Mouse (Mus musculus): ENCODE results near the gene Cd52. TPM values are rescaled to one million over a fixed set of nuclear protein-coding genes. Genes with fewer than 3 reads are reported as not detected.

Cd52 gene
- total RNA-seq, 2 experiments from 2014 or later = 1.2 to 2.4 TPM

GRCm38 (mm10) chr4:134119644-134120043 is 24.8 kb upstream of the Cd52 start:
- DNase-seq (ENCODE audit: low spot score in 2 of 2) = no peak

GRCm38 (mm10) chr4:134119042-134119441 is 24.2 kb upstream of the Cd52 start:
- no peak for DNase-seq (ENCODE audit: low spot score in 2 of 2)

- no peak for DNase-seq (ENCODE audit: low spot score in 2 of 2)
These were observed 23.4 kb upstream of the Cd52 start for GRCm38 (mm10) chr4:134118126-134118800.

GRCm38 (mm10) chr4:134117012-134117411 is 22.1 kb upstream of the Cd52 start:
- no peak for DNase-seq (ENCODE audit: low spot score in 2 of 2)

- no peak for DNase-seq (ENCODE audit: low spot score in 2 of 2)
These were observed 21.6 kb upstream of the Cd52 start for GRCm38 (mm10) chr4:134116501-134116900.

- no peak for DNase-seq (ENCODE audit: low spot score in 2 of 2)
These were observed 20.6 kb upstream of the Cd52 start for GRCm38 (mm10) chr4:134115215-134116144.

GRCm38 (mm10) chr4:134114038-134114437 is 19.2 kb upstream of the Cd52 start:
- no peak for DNase-seq (ENCODE audit: low spot score in 2 of 2)

- no peak for DNase-seq (ENCODE audit: low spot score in 2 of 2)
These were observed 18.6 kb upstream of the Cd52 start for GRCm38 (mm10) chr4:134113356-134113994.

GRCm38 (mm10) chr4:134112403-134112802 is 17.5 kb upstream of the Cd52 start:
- no peak for DNase-seq (ENCODE audit: low spot score in 2 of 2)

- DNase-seq (ENCODE audit: low spot score in 2 of 2) = no peak
These were observed 15.8 kb upstream of the Cd52 start for GRCm38 (mm10) chr4:134110653-134111052.

GRCm38 (mm10) chr4:134108196-134108595 is 13.3 kb upstream of the Cd52 start:
- DNase-seq (ENCODE audit: low spot score in 2 of 2) = no peak

- no peak for DNase-seq (ENCODE audit: low spot score in 2 of 2)
These were observed 12.8 kb upstream of the Cd52 start for GRCm38 (mm10) chr4:134107730-134108129.

- DNase-seq (ENCODE audit: low spot score in 2 of 2) = no peak
These were observed 11.2 kb upstream of the Cd52 start for GRCm38 (mm10) chr4:134106105-134106504.

- no peak for DNase-seq (ENCODE audit: low spot score in 2 of 2)
These were observed 7.8 kb upstream of the Cd52 start for GRCm38 (mm10) chr4:134102742-134103119.

GRCm38 (mm10) chr4:134101979-134102741 is 7.3 kb upstream of the Cd52 start, which contains the start of gene Ubxn11:
Ubxn11 (plus strand) TSS chr4:134102570.
- DNase-seq (ENCODE audit: low spot score in 2 of 2) = peak; percentile 83 to 88

GRCm38 (mm10) chr4:134100245-134100644 is 5.4 kb upstream of the Cd52 start:
- DNase-seq (ENCODE audit: low spot score in 2 of 2) = no peak

- DNase-seq (ENCODE audit: low spot score in 2 of 2) = no peak
These were observed 3.7 kb upstream of the Cd52 start for GRCm38 (mm10) chr4:134098628-134099027.

GRCm38 (mm10) chr4:134097015-134097608 is 2.2 kb upstream of the Cd52 start:
- no peak for DNase-seq (ENCODE audit: low spot score in 2 of 2)

GRCm38 (mm10) chr4:134096120-134096519 is 1.2 kb upstream of the Cd52 start:
- no peak for DNase-seq (ENCODE audit: low spot score in 2 of 2)

- no peak for DNase-seq (ENCODE audit: low spot score in 2 of 2)
These were observed 798 bp downstream of the Cd52 start for GRCm38 (mm10) chr4:134094004-134094564.

Data from layer of hippocampus, postnatal 10 days (tissue).